Mouse (Mus musculus): ENCODE results near the gene Heatr3.

- TF ChIP-seq CTCF (conservative IDR thresholded peaks at IDR 0.05; ENCODE audit: low read length) (no peak), NANOG (IDR thresholded peaks at IDR 0.05; ENCODE audit: borderline replicate concordance, low read length) (no peak)
These were observed 13.3 kb downstream of the Heatr3 start for GRCm38 (mm10) chr8:88150910-88151371.
